ENCODE assay signal across 18 mouse cellular contexts in the genomic region with DNA sequence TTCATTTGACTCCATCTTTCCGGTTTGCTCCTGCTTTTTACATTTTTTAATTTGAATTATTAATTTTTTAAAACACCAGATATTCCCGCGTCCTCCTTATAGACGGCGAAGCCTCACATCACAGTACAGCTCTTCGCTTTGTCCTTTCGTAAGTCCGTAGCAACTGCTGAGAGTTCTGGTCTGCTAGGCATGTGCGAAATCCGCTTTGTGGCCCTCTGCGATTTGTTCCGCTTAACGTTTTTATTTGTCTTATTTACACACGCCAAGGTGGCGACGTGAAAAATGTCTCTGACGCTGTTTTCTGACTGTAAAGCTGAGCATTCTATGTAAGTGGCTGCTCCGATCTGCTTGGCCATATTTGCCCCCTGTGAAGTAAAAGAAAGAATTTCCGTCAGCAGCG.
"Had no signal": no experiment of that assay in that cellular context is flagged by ENCODE, and none has a peak within 500 bp of the region (broad histone marks: within the 10 kb centered on the region; RNA-seq: fewer than 3 reads in every experiment).

No protein-coding gene starts in this region.

- H3K4me1 ChIP-seq: liver, embryonic 13.5 days; liver, embryonic 15.5 days; lung, embryonic 15.5 days; stomach, embryonic 15.5 days had no signal

- DNase-seq: liver, embryonic 13.5 days; liver, postnatal 0 days; lung, adult 2 months; lung, postnatal 14 days; lung, postnatal 36 days; right cerebral cortex, postnatal 14 days; thymus, adult 2 months; thymus, postnatal 25 days; thymus, postnatal 4 days had no signal

- H3K27ac ChIP-seq: liver, embryonic 13.5 days; liver, embryonic 15.5 days; lung, embryonic 15.5 days; macrophage; neural tube, embryonic 12.5 days; stomach, embryonic 15.5 days; stomach, postnatal 0 days had no signal

- H3K9ac ChIP-seq: liver, embryonic 13.5 days; liver, embryonic 15.5 days; liver, postnatal 0 days; lung, embryonic 15.5 days; neural tube, embryonic 12.5 days; stomach, embryonic 15.5 days had no signal

- H3K4me2 ChIP-seq: liver, embryonic 11.5 days; liver, embryonic 13.5 days; liver, embryonic 15.5 days; lung, embryonic 15.5 days; neural tube, embryonic 12.5 days; stomach, embryonic 15.5 days had no signal

- H3K27me3 ChIP-seq: liver, embryonic 13.5 days; liver, embryonic 15.5 days; lung, embryonic 15.5 days; megakaryocyte, embryonic 14.5 days; neural tube, embryonic 12.5 days; stomach, embryonic 15.5 days had no signal

- ATAC-seq: liver, postnatal 0 days; lung, postnatal 0 days had no signal

- H3K4me3 ChIP-seq: liver, embryonic 13.5 days; liver, embryonic 15.5 days; lung, embryonic 15.5 days; megakaryocyte, embryonic 14.5 days; neural tube, embryonic 12.5 days; stomach, embryonic 15.5 days had no signal

- H3K9me3 ChIP-seq: liver, embryonic 13.5 days; liver, embryonic 15.5 days; lung, embryonic 15.5 days; neural tube, embryonic 12.5 days; stomach, embryonic 15.5 days had no signal
